Comparison of ENCODE assay signal across 9 mouse cellular contexts in genomic region chr10:6035792-6036487, GRCm38 (mm10).
DNase-seq lines count a peak whose midpoint lies in the region; ATAC-seq and TF ChIP-seq lines count a peak whose summit lies in the region.
"Had no signal": no experiment of that assay in that cellular context is flagged by ENCODE, and none has a peak within 500 bp of the region (broad histone marks: within the 10 kb centered on the region; RNA-seq: fewer than 3 reads in every experiment).

No protein-coding gene starts in this region.

- no peak for TF ChIP-seq CTCF in C2C12 (IDR thresholded peaks at IDR 0.05; ENCODE audit: control insufficient read depth, insufficient read depth, insufficient read length)
- peak; percentile 51; the same call in 1 of the 2 replicates for TF ChIP-seq CTCF in bone marrow, adult 2 months (IDR thresholded peaks at IDR 0.05; ENCODE audit: control insufficient read depth, insufficient read depth, low read length)
- TF ChIP-seq CTCF in embryonic fibroblast, embryonic 13.5 days (IDR thresholded peaks at IDR 0.05; ENCODE audit: borderline replicate concordance, insufficient read depth, low read length), result peak; percentile 98
- peak; percentile 95 for TF ChIP-seq CTCF in lung, embryonic 14.5 days (IDR thresholded peaks at IDR 0.05; ENCODE audit: low read depth)

- no peaks in the 10 kb centered on the region for H3K9me3 ChIP-seq in lung, embryonic 14.5 days (ENCODE audit: low read depth, low read length)
- H3K9me3 ChIP-seq: embryonic facial prominence, embryonic 15.5 days had no signal

- WGBS in bone marrow, adult 2 months, result 7% methylated on average over 25 of the region's 25 CpGs
- 23% methylated on average over 25 of the region's 25 CpGs for WGBS in lung, embryonic 14.5 days

- peak; percentile 82 for DNase-seq in heart, postnatal 4 days
- DNase-seq in layer of hippocampus, adult 18-20 months (ENCODE audit: low spot score in 2 of 2), result peak; percentile 62 to 86
- DNase-seq in lung, embryonic 14.5 days, result peak; percentile 86
- peak; percentile 37 for DNase-seq in ovary, postnatal 10 days (ENCODE audit: low spot score)
- peak; percentile 55 for DNase-seq in urinary bladder, adult 2 months (ENCODE audit: low spot score)

- no peaks in the 10 kb centered on the region for H3K79me2 ChIP-seq in C2C12 (ENCODE audit: control insufficient read depth, insufficient read depth)

- no peaks in the 10 kb centered on the region for H3K79me3 ChIP-seq in C2C12 (ENCODE audit: low read depth)

- no peak for TF ChIP-seq POLR2A in bone marrow, adult 2 months (IDR thresholded peaks at IDR 0.05; ENCODE audit: borderline replicate concordance, control insufficient read depth, low read depth, low read length)
- no peak for TF ChIP-seq POLR2A in embryonic fibroblast, embryonic 13.5 days (IDR thresholded peaks at IDR 0.05; ENCODE audit: low read depth, low read length)

- H3K4me2 ChIP-seq in lung, embryonic 14.5 days, result peak overlapping the region; percentile 40
- H3K4me2 ChIP-seq: embryonic facial prominence, embryonic 15.5 days had no signal

- no peak overlapping the region for H3K27ac ChIP-seq in bone marrow, adult 2 months (ENCODE audit: control insufficient read depth, insufficient read depth, low read depth, low read length, poor library complexity)
- H3K27ac ChIP-seq in embryonic fibroblast, embryonic 13.5 days (ENCODE audit: insufficient read depth, low read length), result no peak overlapping the region
- no peak overlapping the region for H3K27ac ChIP-seq in lung, embryonic 14.5 days (ENCODE audit: low read depth)
- H3K27ac ChIP-seq: embryonic facial prominence, embryonic 15.5 days had no signal

- H3K4me1 ChIP-seq in bone marrow, adult 2 months (ENCODE audit: control insufficient read depth, insufficient read depth, low read length), result no peaks in the 10 kb centered on the region
- no peaks in the 10 kb centered on the region for H3K4me1 ChIP-seq in embryonic fibroblast, embryonic 13.5 days (ENCODE audit: control insufficient read depth, insufficient read depth, low read length)
- H3K4me1 ChIP-seq in lung, embryonic 14.5 days (ENCODE audit: insufficient read depth), result no peaks in the 10 kb centered on the region

- no peaks in the 10 kb centered on the region for H3K36me3 ChIP-seq in C2C12 (ENCODE audit: control insufficient read depth, insufficient read depth)
- H3K36me3 ChIP-seq in lung, embryonic 14.5 days (ENCODE audit: insufficient read depth), result no peaks in the 10 kb centered on the region
- H3K36me3 ChIP-seq: embryonic facial prominence, embryonic 15.5 days had no signal

- peak; percentile 70; the same call in 1 of the 2 replicates for ATAC-seq in lung, embryonic 14.5 days (ENCODE audit: insufficient read depth)

- H3K4me3 ChIP-seq in C2C12 (ENCODE audit: insufficient read depth, poor library complexity, severe bottlenecking), result no peak overlapping the region
- H3K4me3 ChIP-seq in bone marrow, adult 2 months (replicated peaks; ENCODE audit: control insufficient read depth, low read depth, low read length), result no peak overlapping the region
- no peak overlapping the region for H3K4me3 ChIP-seq in embryonic fibroblast, embryonic 13.5 days (ENCODE audit: insufficient read depth, low read length)
- no peak overlapping the region for H3K4me3 ChIP-seq in lung, embryonic 14.5 days (ENCODE audit: low read depth, low read length)
- H3K4me3 ChIP-seq: embryonic facial prominence, embryonic 15.5 days had no signal

- H3ac ChIP-seq in C2C12 (ENCODE audit: control insufficient read depth, insufficient read length, low read depth), result no peak overlapping the region

- H3K9ac ChIP-seq in lung, embryonic 14.5 days, result no peak overlapping the region
- H3K9ac ChIP-seq: embryonic facial prominence, embryonic 15.5 days had no signal

- no peaks in the 10 kb centered on the region for H3K27me3 ChIP-seq in C2C12 (ENCODE audit: control insufficient read depth, insufficient read depth, insufficient read length)
- no peaks in the 10 kb centered on the region for H3K27me3 ChIP-seq in lung, embryonic 14.5 days (ENCODE audit: insufficient read depth, low read length)
- H3K27me3 ChIP-seq: embryonic facial prominence, embryonic 15.5 days had no signal

TF ChIP-seq in C2C12, 6 proteins besides CTCF, POLR2A, EP300 and RAD21:
- TF ChIP-seq CEBPB (IDR thresholded peaks at IDR 0.05; ENCODE audit: low read depth), result peak; percentile 57
- no peak for TF ChIP-seq MYOD1 (IDR thresholded peaks at IDR 0.05; ENCODE audit: control insufficient read depth, insufficient read length, low read depth)
